Mouse (Mus musculus): ENCODE measurements around the gene Irs4. TPM values are rescaled to one million over a fixed set of nuclear protein-coding genes. Genes with fewer than 3 reads are reported as not detected.

Gene Irs4
- total RNA-seq (2021) = not detected
- long read RNA-seq, experiment 1 = 0 reads
- long read RNA-seq, experiment 2 = 0 reads

- DNase-seq = no peak
- intact Hi-C loops (cut with DNase I) = no loop called here
These were observed at the start of gene Irs4 for GRCm38 (mm10) chrX:141724937-141725918. Gene Irs4, minus strand, starts transcription at chrX:141725263.

GRCm38 (mm10) chrX:141750360-141750759 is 25.3 kb upstream of the Irs4 start:
- intact Hi-C loops (cut with DNase I) = no loop called here
- no peak for DNase-seq

- no peak for DNase-seq
- intact Hi-C loops (cut with DNase I) = no loop called here
These were observed 4.5 kb upstream of the Irs4 start for GRCm38 (mm10) chrX:141729570-141729969.

GRCm38 (mm10) chrX:141724391-141724891 is 622 bp downstream of the Irs4 start:
- intact Hi-C loops (cut with DNase I) = no loop called here
- DNase-seq = no peak

GRCm38 (mm10) chrX:141723936-141724335 is 1.1 kb downstream of the Irs4 start:
- intact Hi-C loops (cut with DNase I) = no loop called here
- DNase-seq = no peak

- intact Hi-C loops (cut with DNase I) = no loop called here
These were observed 3.3 kb downstream of the Irs4 start for GRCm38 (mm10) chrX:141721725-141722124.

More at GRCm38 (mm10) chrX:141721725-141722124, 3.3 kb downstream of the Irs4 start:
- DNase-seq = peak in 1 of 2 experiments; percentile 9

Other genes with a start within 250 kb of the Irs4 start
- gene Col4a5, start 249.9 kb downstream of the Irs4 start, total RNA-seq (2021) = 10 to 100 TPM; 61.0 to 73.5 TPM
- not detected for gene Gm15294, start 150.0 kb upstream of the Irs4 start, total RNA-seq (2021)